Mouse (Mus musculus) embryonic facial prominence, embryonic 11.5 days (tissue): ENCODE results near the gene Plekha7. TPM values are rescaled to one million over a fixed set of nuclear protein-coding genes. Genes with fewer than 3 reads are reported as not detected.
A peak's percentile ranks its signal among the peaks of the same experiment; 100 is the strongest.
"Not testable (repeated sequence)": the region's sequence is repeated elsewhere in the genome, so short reads cannot be mapped to it uniquely, and the experiment has no call there.

Source experiments
- ATAC-seq: fragments of 200-750 bp; cut with Nextera tagmentation; replicated peaks from 2 replicates; pipeline ENCODE4 v1.8.0; 2017; ENCODE audit warnings: low read depth; ENCODE audit not compliant: insufficient number of reproducible peaks, low FRiP score, low TSS enrichment
- DNase-seq: peaks from one replicate; pipeline ENCODE4 v3.0.0-alpha.2; 2015; ENCODE audit warnings: low spot score
- H3K27ac ChIP-seq: fragments of 300-500 bp; sonication (generic); replicated peaks from 2 replicates; pipeline ENCODE4 v1.5.1; 2014; ENCODE audit warnings: mild to moderate bottlenecking, low read depth, low read length, control low read depth
- H3K27me3 ChIP-seq: fragments of 300-500 bp; sonication (generic); 2 replicates; pipeline ENCODE4 v1.6.1; 2014; ENCODE audit warnings: mild to moderate bottlenecking, low read length, moderate library complexity, mixed read lengths; ENCODE audit not compliant: control insufficient read depth, insufficient read depth
- H3K36me3 ChIP-seq: fragments of 300-500 bp; sonication (generic); replicated peaks from 2 replicates; pipeline ENCODE4 v1.6.1; 2014; ENCODE audit warnings: low read depth, mild to moderate bottlenecking, low read length, moderate library complexity, mixed read lengths; ENCODE audit not compliant: control insufficient read depth, insufficient read depth
- H3K4me1 ChIP-seq: fragments of 300-500 bp; sonication (generic); 2 replicates; pipeline ENCODE4 v1.6.1; 2014; ENCODE audit warnings: low read length, mixed read lengths; ENCODE audit not compliant: control insufficient read depth, insufficient read depth
- H3K4me2 ChIP-seq: fragments of 300-500 bp; sonication (generic); 2 replicates; pipeline ENCODE4 v1.6.1; 2014; ENCODE audit warnings: low read depth, mild to moderate bottlenecking, control low read depth, low read length, moderate library complexity
- H3K4me3 ChIP-seq: fragments of 300-500 bp; sonication (generic); 2 replicates; pipeline ENCODE4 v1.5.1; 2014; ENCODE audit warnings: low read depth, low read length, control low read depth
- H3K9ac ChIP-seq: fragments of 300-500 bp; sonication (generic); replicated peaks from 2 replicates; pipeline ENCODE4 v1.6.1; 2014; ENCODE audit warnings: mild to moderate bottlenecking, control low read depth, low read length
- H3K9me3 ChIP-seq: fragments of 300-500 bp; sonication (generic); replicated peaks from 2 replicates; pipeline ENCODE4 v1.6.1; 2016; ENCODE audit warnings: mild to moderate bottlenecking, low read length, inconsistent platforms, mixed read lengths; ENCODE audit not compliant: control insufficient read depth
- WGBS: fragments of 180-500 bp; shearing (Covaris S2); extraction: QIAGEN DNeasy Blood & Tissue Kit; methylation state at CpG from one replicate; pipeline ENCODE4 v1.1.7; 2014; 5-methylcytosine and 5-hydroxymethylcytosine counted together
- polyA plus RNA-seq: library from polyadenylated mRNA; unstranded; fragments of >200 nt; fragmentation: Nextera tagmentation; extraction: Ambion mirVana; gene quantifications from 2 replicates; pipeline ENCODE4 v1.2.1, GENCODE M21; 2014

Plekha7 gene
- polyA plus RNA-seq, 1 experiment from 2014 or later = 3.6 TPM

- no peaks in the 10 kb centered on the region for H3K4me1 ChIP-seq
- H3K9me3 ChIP-seq = no peaks in the 10 kb centered on the region
- DNase-seq (peak; percentile 72), ATAC-seq (peak; percentile 86)
- WGBS = 0% methylated on average over 19 of the region's 19 CpGs
- H3K4me3 ChIP-seq = peak overlapping the region; percentile 42
- peak overlapping the region; percentile 41 for H3K4me2 ChIP-seq
- no peaks in the 10 kb centered on the region for H3K36me3 ChIP-seq
- peak overlapping the region; percentile 64 for H3K9ac ChIP-seq
- no peaks in the 10 kb centered on the region for H3K27me3 ChIP-seq
- peak overlapping the region; percentile 31; the same call in 1 of the 2 replicates for H3K27ac ChIP-seq
These were observed 214.7 kb downstream of the Plekha7 start for GRCm38 (mm10) chr7:116093466-116093850.

DNA sequence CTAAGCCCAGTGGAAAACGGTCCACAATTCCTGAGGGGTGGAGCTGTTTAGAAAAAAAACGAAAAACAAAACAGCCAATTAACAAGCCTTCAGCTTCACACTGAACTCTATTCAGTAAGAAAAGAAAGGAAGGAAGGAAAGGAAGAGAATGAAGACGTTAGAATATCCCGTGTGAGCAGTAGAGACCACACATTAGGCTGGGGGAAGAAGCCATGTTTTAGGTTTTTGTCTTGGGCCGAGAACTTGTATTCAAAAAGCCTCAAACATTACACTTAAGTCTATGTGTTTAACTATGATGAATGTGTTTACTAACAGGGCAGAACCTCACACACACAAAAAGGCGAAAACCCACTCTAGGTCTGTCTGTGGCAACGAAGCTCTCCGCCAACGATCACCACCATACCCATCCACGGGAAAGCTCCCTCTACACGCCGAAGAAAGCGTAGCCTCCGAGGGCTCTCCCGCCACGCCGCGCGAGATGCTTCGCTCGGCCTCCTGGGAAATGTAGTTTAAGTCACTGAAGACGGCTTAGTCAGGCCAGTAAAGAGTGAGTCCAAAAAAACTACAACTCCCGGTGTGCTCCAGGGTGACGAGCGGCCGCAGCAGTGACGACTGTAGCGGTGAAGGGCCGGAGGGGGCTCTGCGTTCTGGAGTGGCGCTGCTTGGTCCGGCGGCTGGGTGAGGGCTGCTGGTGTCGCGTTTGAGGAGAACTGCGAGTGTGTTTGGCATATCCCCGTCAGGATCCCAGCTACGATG is 215.3 kb downstream of the Plekha7 start:
- peak overlapping the region; percentile 64 for H3K9ac ChIP-seq
- DNase-seq (peak; percentile 99), ATAC-seq (peak; percentile 100)
- H3K27ac ChIP-seq = peak overlapping the region; percentile 31; the same call in 1 of the 2 replicates
- H3K36me3 ChIP-seq = no peaks in the 10 kb centered on the region
- H3K4me2 ChIP-seq = peak overlapping the region; percentile 25
- under 1% methylated on average over 38 of the region's 38 CpGs for WGBS
- peak overlapping the region; percentile 42 for H3K4me3 ChIP-seq
- no peaks in the 10 kb centered on the region for H3K27me3 ChIP-seq
- H3K9me3 ChIP-seq = no peaks in the 10 kb centered on the region
- H3K4me1 ChIP-seq = no peaks in the 10 kb centered on the region

DNA sequence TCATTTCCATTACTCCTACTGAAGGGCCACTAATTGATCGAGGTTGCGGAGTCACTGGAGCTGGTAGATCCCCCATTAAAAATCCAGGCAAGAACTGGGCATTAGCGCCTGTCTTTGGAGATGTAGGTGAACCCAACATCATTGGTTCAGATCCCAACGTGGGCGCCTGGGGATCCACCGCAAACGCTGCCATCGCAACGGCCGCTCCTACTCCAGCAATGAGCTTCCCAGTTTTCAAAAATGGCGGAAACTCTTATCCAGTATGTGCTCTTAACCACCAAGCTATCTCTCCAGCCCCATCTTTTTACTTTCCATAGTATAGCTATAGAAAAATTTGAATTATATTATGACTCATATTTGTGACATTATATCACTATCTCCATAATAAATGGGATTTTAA is 223.8 kb downstream of the Plekha7 start, which contains the start of gene Gm4353:
TSS of gene Gm4353 (minus strand) at position 270 of the 400 bp plus-strand sequence.
- H3K9me3 ChIP-seq, H3K4me2 ChIP-seq, DNase-seq, H3K27me3 ChIP-seq, H3K36me3 ChIP-seq, H3K4me1 ChIP-seq, ATAC-seq, H3K4me3 ChIP-seq, H3K27ac ChIP-seq, H3K9ac ChIP-seq: not testable (repeated sequence)
- 94% methylated on average over 11 of the region's 11 CpGs for WGBS

Other genes with a start within 250 kb of the Plekha7 start
- gene Gm4353, start 223.7 kb downstream of the Plekha7 start, polyA plus RNA-seq = 0.72 and 1.0 TPM in 2 replicates
- gene Rps13, start 25.8 kb upstream of the Plekha7 start, polyA plus RNA-seq = 785 and 880 TPM in 2 replicates
- gene Pik3c2a, start 135.1 kb upstream of the Plekha7 start, polyA plus RNA-seq = 28.6 and 29.5 TPM in 2 replicates
- 14.5 and 18.4 TPM in 2 replicates for gene Nucb2, start 196.0 kb upstream of the Plekha7 start, polyA plus RNA-seq